Mouse (Mus musculus) urinary bladder, postnatal 0 days (tissue): Measurements from ENCODE around the gene L2hgdh. TPM values are rescaled to one million over a fixed set of nuclear protein-coding genes. Genes with fewer than 3 reads are reported as not detected.

ENCODE experiments used
- microRNA counts: library from miRNA; unstranded; fragments of <30 nt; microRNA quantifications from one replicate; lab custom pipeline; 2016
- microRNA-seq: library from miRNA; unstranded; fragments of <30 nt; microRNA quantifications from one replicate; pipeline ENCODE4, GENCODE M21; 2016
- polyA plus RNA-seq: library from polyadenylated mRNA; unstranded; fragments of >200 nt; fragmentation: Nextera tagmentation; extraction: Ambion mirVana; gene quantifications from 2 replicates; pipeline ENCODE4 v1.2.1, GENCODE M21; 2015

The L2hgdh gene
- 5.3 and 5.9 TPM in 2 replicates for polyA plus RNA-seq

DNA sequence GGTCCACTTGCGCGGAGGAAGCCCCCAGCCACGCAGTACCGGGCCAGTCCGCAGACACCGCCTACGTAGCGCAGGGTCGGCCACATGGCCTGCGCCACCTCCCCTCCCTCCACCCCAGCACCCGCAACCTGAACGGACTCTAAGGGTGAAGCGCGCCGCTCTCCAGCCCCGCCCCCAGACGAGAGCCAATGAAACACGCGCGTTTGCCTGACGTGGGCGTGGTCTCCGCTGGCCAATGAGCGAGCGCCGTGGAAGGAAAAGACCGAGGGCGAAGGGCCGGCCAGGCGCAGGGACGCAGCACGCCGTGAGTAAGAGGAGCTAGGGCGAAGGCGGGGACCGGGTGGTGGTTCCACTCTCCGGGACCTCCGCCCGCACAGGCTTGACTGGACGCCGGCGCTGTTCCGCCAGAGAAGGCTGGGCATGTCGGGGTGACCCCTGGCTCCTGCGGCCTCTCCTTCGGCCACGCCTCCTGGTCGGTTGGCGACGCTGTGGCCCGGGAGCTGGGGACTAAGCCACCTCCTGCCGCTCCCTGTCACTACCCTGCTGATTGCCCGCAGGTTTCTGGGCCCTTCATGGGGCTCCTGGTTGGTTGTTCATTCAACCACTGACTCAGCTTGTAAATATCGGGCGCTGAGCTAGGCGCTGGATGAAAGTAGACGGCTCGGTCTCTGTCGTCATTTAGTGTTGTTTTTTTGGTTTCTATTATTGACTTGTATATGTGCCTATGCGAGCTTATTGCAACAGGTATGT is at the start of gene L2hgdh, which contains the start of gene Atp5s:
Gene L2hgdh, minus strand, starts transcription at position 163 of the 750 bp plus-strand sequence.
Gene Atp5s, plus strand, starts transcription at position 240 of the 750 bp plus-strand sequence.

DNA sequence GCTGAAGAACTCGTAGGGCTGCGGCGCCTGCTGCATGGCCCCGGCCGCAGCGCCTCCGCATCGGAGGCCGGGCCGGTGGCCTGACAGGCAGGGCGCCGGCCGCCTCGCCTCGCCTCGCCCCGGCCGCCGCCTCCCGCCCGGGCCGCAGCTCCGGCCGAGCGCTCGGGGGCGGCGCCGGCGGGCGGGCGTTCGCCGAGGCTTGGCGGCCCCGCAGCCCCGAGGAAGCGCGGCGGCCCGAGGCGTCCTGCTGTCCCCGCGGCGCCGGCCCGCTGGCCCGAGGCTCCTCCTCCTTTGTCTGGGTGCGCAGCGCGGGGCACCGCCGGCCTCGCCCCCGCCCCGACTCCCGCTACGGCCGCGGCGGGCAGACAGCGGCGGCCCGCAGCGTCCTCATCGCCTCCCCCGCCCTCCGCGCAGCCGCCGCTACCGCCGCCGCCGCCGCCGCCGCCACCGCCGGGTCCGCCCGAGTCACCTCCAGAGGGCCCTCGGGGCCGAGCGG is 43.1 kb downstream of the L2hgdh start, which contains the start of gene Sos2:
Gene Sos2, minus strand, starts transcription at position 287 of the 496 bp plus-strand sequence.

MicroRNAs within 50 kb of the gene (microRNA counts, 519-probe panel; counts per million panel counts)
- not detected for microRNA mmu-miR-681 (lab: Ali Mortazavi, UCI)

Small RNA genes lying within 50 kb of the gene (microRNA-seq; reads per million reads assigned to microRNA genes)
- gene Mir681, result not detected

Other genes with a start within 250 kb of the L2hgdh start
- 13.9 and 14.6 TPM in 2 replicates for gene Vcpkmt, start 141.8 kb downstream of the L2hgdh start, polyA plus RNA-seq
- gene Sos2, start 43.0 kb downstream of the L2hgdh start, polyA plus RNA-seq, result 5.0 and 5.6 TPM in 2 replicates
- 15.5 and 16.5 TPM in 2 replicates for gene Atp5s, start 77 bp upstream of the L2hgdh start, polyA plus RNA-seq
- gene Cdkl1, start 66.4 kb upstream of the L2hgdh start, polyA plus RNA-seq, result 6.3 and 8.5 TPM in 2 replicates
- gene Atl1, start 167.7 kb upstream of the L2hgdh start, polyA plus RNA-seq, result 3.9 and 6.8 TPM in 2 replicates
- 20.9 and 23.9 TPM in 2 replicates for gene Map4k5, start 168.3 kb upstream of the L2hgdh start, polyA plus RNA-seq